Mouse (Mus musculus) megakaryocyte, embryonic 14.5 days (primary cell): Measurements from ENCODE around the gene Trio.

Experiments used
- FLI1 ChIP-seq: IDR thresholded peaks from 2 replicates; pipeline ENCODE4 v1.6.1; 2012; ENCODE audit warnings: low read length, inconsistent platforms, mixed read lengths
- GATA1 ChIP-seq: IDR thresholded peaks from 3 replicates; pipeline ENCODE4 v1.6.1; 2012; ENCODE audit warnings: mixed read lengths, low read length, inconsistent platforms, borderline replicate concordance

GRCm38 (mm10) chr15:27756426-27756825 is 269.2 kb downstream of the Trio start:
- no peak for TF ChIP-seq GATA1
- no peak for TF ChIP-seq FLI1
